Mouse (Mus musculus) CD8-positive naive resting alpha-beta T cell, adult 2 months (primary cell): ENCODE measurements around the gene Srgap1.

Source experiments
- DNase-seq, 2 experiments: peaks; one replicate each; pipeline ENCODE4 v3.0.0; 2022; ENCODE audit warnings: low read depth in 2 of 2, low spot score in 2 of 2

The Srgap1 gene

GRCm38 (mm10) chr10:121970912-121971311, 76.2 kb downstream of the Srgap1 start:
- no peak for DNase-seq

GRCm38 (mm10) chr10:121964114-121964513, 83.0 kb downstream of the Srgap1 start:
- no peak for DNase-seq

GRCm38 (mm10) chr10:121962053-121962452, 85.1 kb downstream of the Srgap1 start:
- no peak for DNase-seq

- no peak for DNase-seq
Measured at GRCm38 (mm10) chr10:121961121-121961893, 85.8 kb downstream of the Srgap1 start.

GRCm38 (mm10) chr10:121958741-121959140, 88.4 kb downstream of the Srgap1 start:
- DNase-seq = no peak

GRCm38 (mm10) chr10:121956505-121956904, 90.6 kb downstream of the Srgap1 start:
- DNase-seq = no peak

- DNase-seq = no peak
Measured at GRCm38 (mm10) chr10:121955730-121956129, 91.4 kb downstream of the Srgap1 start.

GRCm38 (mm10) chr10:121954877-121955276, 92.2 kb downstream of the Srgap1 start:
- no peak for DNase-seq

GRCm38 (mm10) chr10:121953041-121953440, 94.1 kb downstream of the Srgap1 start:
- DNase-seq = no peak

GRCm38 (mm10) chr10:121946173-121946572, 100.9 kb downstream of the Srgap1 start:
- DNase-seq = no peak

- no peak for DNase-seq
Measured at GRCm38 (mm10) chr10:121931909-121932308, 115.2 kb downstream of the Srgap1 start.

GRCm38 (mm10) chr10:121926094-121926493, 121.0 kb downstream of the Srgap1 start:
- no peak for DNase-seq

- no peak for DNase-seq
Measured at GRCm38 (mm10) chr10:121919016-121919415, 128.1 kb downstream of the Srgap1 start.

- DNase-seq = no peak
Measured at GRCm38 (mm10) chr10:121918579-121918978, 128.5 kb downstream of the Srgap1 start.

GRCm38 (mm10) chr10:121915530-121915929, 131.6 kb downstream of the Srgap1 start:
- no peak for DNase-seq

- DNase-seq = no peak
Measured at GRCm38 (mm10) chr10:121904137-121904536, 143.0 kb downstream of the Srgap1 start.

- DNase-seq = no peak
Measured at GRCm38 (mm10) chr10:121902651-121903050, 144.5 kb downstream of the Srgap1 start.

GRCm38 (mm10) chr10:121900772-121901171, 146.3 kb downstream of the Srgap1 start:
- DNase-seq = no peak

- no peak for DNase-seq
Measured at GRCm38 (mm10) chr10:121899706-121900105, 147.4 kb downstream of the Srgap1 start.

GRCm38 (mm10) chr10:121897835-121898370, 149.2 kb downstream of the Srgap1 start:
- DNase-seq = no peak

- no peak for DNase-seq
Measured at GRCm38 (mm10) chr10:121891390-121892067, 155.6 kb downstream of the Srgap1 start.

- no peak for DNase-seq
Measured at GRCm38 (mm10) chr10:121890061-121890460, 157.1 kb downstream of the Srgap1 start.
